ENCODE assay signal across 22 mouse cellular contexts in genomic region chr13:114432491-114432890, GRCm38 (mm10). TPM values are rescaled to one million over a fixed set of nuclear protein-coding genes. Genes with fewer than 3 reads are reported as not detected.
DNase-seq lines count a peak whose midpoint lies in the region; ATAC-seq and TF ChIP-seq lines count a peak whose summit lies in the region.
"Had no signal": no experiment of that assay in that cellular context is flagged by ENCODE, and none has a peak within 500 bp of the region (broad histone marks: within the 10 kb centered on the region; RNA-seq: fewer than 3 reads in every experiment).

No protein-coding gene starts in this region.

- H3K36me3 ChIP-seq in forebrain, embryonic 14.5 days (ENCODE audit: control insufficient read depth, insufficient read depth, low read length) = no peaks in the 10 kb centered on the region
- no peaks in the 10 kb centered on the region for H3K36me3 ChIP-seq in forebrain, embryonic 12.5 days (replicated peaks)
- H3K36me3 ChIP-seq in heart, embryonic 12.5 days = no peaks in the 10 kb centered on the region
- H3K36me3 ChIP-seq: embryonic facial prominence, embryonic 10.5 days; forebrain, embryonic 15.5 days; G1E; hindbrain, embryonic 13.5 days had no signal

- no peak overlapping the region for H3K4me3 ChIP-seq in forebrain, embryonic 14.5 days (ENCODE audit: low read depth, low read length)
- H3K4me3 ChIP-seq in forebrain, embryonic 12.5 days (replicated peaks) = no peak overlapping the region
- H3K4me3 ChIP-seq in heart, embryonic 12.5 days = no peak overlapping the region
- H3K4me3 ChIP-seq: embryonic facial prominence, embryonic 10.5 days; forebrain, embryonic 15.5 days; hindbrain, embryonic 13.5 days had no signal

- no peaks in the 10 kb centered on the region for H3K4me1 ChIP-seq in forebrain, embryonic 14.5 days (ENCODE audit: control insufficient read depth, insufficient read depth, low read length)
- H3K4me1 ChIP-seq in forebrain, embryonic 12.5 days = no peaks in the 10 kb centered on the region
- no peaks in the 10 kb centered on the region for H3K4me1 ChIP-seq in heart, embryonic 12.5 days (replicated peaks)
- H3K4me1 ChIP-seq: embryonic facial prominence, embryonic 10.5 days; forebrain, embryonic 15.5 days; hindbrain, embryonic 13.5 days had no signal

- no peak overlapping the region for H3K27ac ChIP-seq in forebrain, embryonic 14.5 days (ENCODE audit: low read depth, low read length)
- no peak overlapping the region for H3K27ac ChIP-seq in forebrain, embryonic 12.5 days
- H3K27ac ChIP-seq in heart, embryonic 12.5 days (ENCODE audit: poor library complexity, severe bottlenecking) = no peak overlapping the region
- H3K27ac ChIP-seq: embryonic facial prominence, embryonic 10.5 days; forebrain, embryonic 15.5 days; hindbrain, embryonic 13.5 days; hindbrain, postnatal 0 days had no signal

- intact Hi-C loops in heart, postnatal 14 days (cut with DNase I) = no loop called here

- peak; percentile 29 for DNase-seq in adrenal gland, postnatal 10 days
- DNase-seq in adrenal gland, adult 8-10 months = no peak
- DNase-seq in forebrain, embryonic 14.5 days (ENCODE audit: low spot score) = peak; percentile 23
- DNase-seq in heart, postnatal 14 days = peak; percentile 5 to 25
- DNase-seq in brain, embryonic 14.5 days (ENCODE audit: low read depth) = peak; percentile 16
- DNase-seq: adrenal gland, adult 2 months; B cell, adult 2 months; cerebellum, adult 8-10 months; gastrocnemius, postnatal 36 days; kidney, adult 11 months; kidney, adult 9 months had no signal

- no peak for TF ChIP-seq POLR2A in brain, embryonic 14.5 days (IDR thresholded peaks at IDR 0.05; ENCODE audit: borderline replicate concordance, extremely low read depth, insufficient read depth, insufficient read length, poor library complexity, severe bottlenecking)

- no peaks in the 10 kb centered on the region for H3K9me3 ChIP-seq in forebrain, embryonic 14.5 days (replicated peaks; ENCODE audit: control insufficient read depth, low read length)
- no peaks in the 10 kb centered on the region for H3K9me3 ChIP-seq in forebrain, embryonic 12.5 days
- no peaks in the 10 kb centered on the region for H3K9me3 ChIP-seq in heart, embryonic 12.5 days (replicated peaks)
- H3K9me3 ChIP-seq: embryonic facial prominence, embryonic 10.5 days; forebrain, embryonic 15.5 days; G1E; hindbrain, embryonic 13.5 days had no signal

- ATAC-seq in forebrain, embryonic 14.5 days = no peak
- ATAC-seq in forebrain, embryonic 12.5 days (ENCODE audit: low FRiP score) = no peak
- ATAC-seq in heart, embryonic 12.5 days (ENCODE audit: insufficient number of reproducible peaks, low FRiP score) = no peak
- ATAC-seq: activated CD4-positive, CD25-positive, alpha-beta regulatory T cell, adult 4 months; CD4-positive, CD25-positive, alpha-beta regulatory T cell, adult 4 months; forebrain, embryonic 15.5 days; hindbrain, postnatal 0 days; Patski had no signal

- no peak overlapping the region for H3K4me2 ChIP-seq in forebrain, embryonic 14.5 days (ENCODE audit: low read length)
- H3K4me2 ChIP-seq in forebrain, embryonic 12.5 days = no peak overlapping the region
- no peak overlapping the region for H3K4me2 ChIP-seq in heart, embryonic 12.5 days
- H3K4me2 ChIP-seq: forebrain, embryonic 15.5 days; hindbrain, embryonic 13.5 days had no signal

- WGBS in forebrain, embryonic 14.5 days = 47% methylated on average over 5 of the region's 5 CpGs
- 74% methylated on average over 5 of the region's 5 CpGs for WGBS in forebrain, embryonic 12.5 days
- WGBS in heart, embryonic 12.5 days = 77% methylated on average over 5 of the region's 5 CpGs

- H3K9ac ChIP-seq in forebrain, embryonic 14.5 days (ENCODE audit: low read length) = no peak overlapping the region
- no peak overlapping the region for H3K9ac ChIP-seq in forebrain, embryonic 12.5 days
- no peak overlapping the region for H3K9ac ChIP-seq in heart, embryonic 12.5 days
- H3K9ac ChIP-seq: forebrain, embryonic 15.5 days; hindbrain, embryonic 13.5 days had no signal

- TF ChIP-seq CTCF in brain, embryonic 14.5 days (IDR thresholded peaks at IDR 0.05; ENCODE audit: borderline replicate concordance, extremely low read depth, insufficient read depth, insufficient read length) = no peak

- no peaks in the 10 kb centered on the region for H3K27me3 ChIP-seq in forebrain, embryonic 14.5 days (replicated peaks; ENCODE audit: control insufficient read depth, insufficient read depth, low read length)
- H3K27me3 ChIP-seq in forebrain, embryonic 12.5 days = no peaks in the 10 kb centered on the region
- no peaks in the 10 kb centered on the region for H3K27me3 ChIP-seq in heart, embryonic 12.5 days (replicated peaks)
- H3K27me3 ChIP-seq: forebrain, embryonic 15.5 days; hindbrain, embryonic 13.5 days; Patski had no signal

RNA-seq across cellular contexts. Expression of gene Fst, which starts 26.3 kb away (rescaled TPM):
- total RNA-seq in adrenal gland, postnatal 10 days (2021) = 10 to 100 TPM; 21.9 to 42.6 TPM
- total RNA-seq in adrenal gland, adult 8-10 months (2022) = 1 to 10 TPM; 2.3 to 5.9 (median 5.3) TPM
- polyA plus RNA-seq in forebrain, embryonic 14.5 days (2014; fragmentation: Nextera tagmentation; extraction: Ambion mirVana) = 6.0 and 9.2 TPM in 2 replicates
- 23.3 and 25.9 TPM in 2 replicates for polyA plus RNA-seq in forebrain, embryonic 12.5 days (2016; fragmentation: Nextera tagmentation; extraction: Ambion mirVana)
- 1 to 10 TPM; 1.4 to 1.6 TPM for total RNA-seq in heart, postnatal 14 days (2021)
- 9.1 and 11.4 TPM in 2 replicates for polyA plus RNA-seq in heart, embryonic 12.5 days (2016; fragmentation: Nextera tagmentation; extraction: Ambion mirVana)
- 6.8 and 7.6 TPM in 2 replicates for polyA plus RNA-seq in brain, embryonic 14.5 days (2012; rRNA removed)
- total RNA-seq: hematopoietic stem cell, adult 5-6 weeks had no signal
- polyA plus RNA-seq: G1E had no signal

RNA-seq across cellular contexts. Expression of gene Ndufs4, which starts 44.4 kb away (rescaled TPM):
- 100 to 1,000 TPM; 410 to 451 TPM for total RNA-seq in adrenal gland, postnatal 10 days (2021)
- total RNA-seq in adrenal gland, adult 8-10 months (2022) = 100 to 1,000 TPM; 142 to 204 (median 165) TPM
- polyA plus RNA-seq in forebrain, embryonic 14.5 days (2014; fragmentation: Nextera tagmentation; extraction: Ambion mirVana) = 350 and 406 TPM in 2 replicates
- 307 and 317 TPM in 2 replicates for polyA plus RNA-seq in forebrain, embryonic 12.5 days (2016; fragmentation: Nextera tagmentation; extraction: Ambion mirVana)
- 100 to 1,000 TPM; 507 to 527 TPM for total RNA-seq in heart, postnatal 14 days (2021)
- polyA plus RNA-seq in heart, embryonic 12.5 days (2016; fragmentation: Nextera tagmentation; extraction: Ambion mirVana) = 379 and 384 TPM in 2 replicates
- 90.4 and 103 TPM in 2 replicates for polyA plus RNA-seq in brain, embryonic 14.5 days (2012; rRNA removed)
